Mouse (Mus musculus) neutrophil, adult 83 days (primary cell): Measurements from ENCODE around the gene Myo1a. TPM values are rescaled to one million over a fixed set of nuclear protein-coding genes. Genes with fewer than 3 reads are reported as not detected.

Experiments used
- total RNA-seq, 2 experiments: library from RNA; stranded (reverse); gene quantifications; one replicate each; pipeline ENCODE4 v1.2.4; 2023

The Myo1a gene
- total RNA-seq = under 1 TPM; 0.51 to 0.94 TPM

DNA sequence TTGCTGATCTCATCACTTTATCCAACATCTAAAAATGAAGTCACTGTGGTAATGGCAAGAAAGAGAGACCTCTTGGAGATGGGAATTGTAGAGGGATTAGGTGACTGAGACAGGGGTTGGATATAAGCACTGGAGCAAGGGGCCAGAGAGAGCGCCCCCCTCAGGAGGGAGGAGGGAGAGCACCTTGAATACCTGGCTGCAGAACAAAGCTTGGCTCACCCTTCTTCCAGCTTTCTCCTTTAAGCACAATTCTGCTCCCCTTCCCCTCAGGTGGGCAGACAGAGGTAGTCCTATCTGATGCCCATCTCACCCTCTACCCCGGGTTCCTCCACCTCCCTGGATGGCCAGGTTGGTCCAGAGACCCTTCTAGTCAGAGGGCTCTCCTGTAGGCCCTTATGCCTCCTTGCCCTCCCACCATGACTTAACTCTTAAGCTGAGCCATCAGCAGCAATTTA, at the start of gene Myo1a:
Myo1a (plus strand) TSS at position 405 of the 455 bp plus-strand sequence.

DNA sequence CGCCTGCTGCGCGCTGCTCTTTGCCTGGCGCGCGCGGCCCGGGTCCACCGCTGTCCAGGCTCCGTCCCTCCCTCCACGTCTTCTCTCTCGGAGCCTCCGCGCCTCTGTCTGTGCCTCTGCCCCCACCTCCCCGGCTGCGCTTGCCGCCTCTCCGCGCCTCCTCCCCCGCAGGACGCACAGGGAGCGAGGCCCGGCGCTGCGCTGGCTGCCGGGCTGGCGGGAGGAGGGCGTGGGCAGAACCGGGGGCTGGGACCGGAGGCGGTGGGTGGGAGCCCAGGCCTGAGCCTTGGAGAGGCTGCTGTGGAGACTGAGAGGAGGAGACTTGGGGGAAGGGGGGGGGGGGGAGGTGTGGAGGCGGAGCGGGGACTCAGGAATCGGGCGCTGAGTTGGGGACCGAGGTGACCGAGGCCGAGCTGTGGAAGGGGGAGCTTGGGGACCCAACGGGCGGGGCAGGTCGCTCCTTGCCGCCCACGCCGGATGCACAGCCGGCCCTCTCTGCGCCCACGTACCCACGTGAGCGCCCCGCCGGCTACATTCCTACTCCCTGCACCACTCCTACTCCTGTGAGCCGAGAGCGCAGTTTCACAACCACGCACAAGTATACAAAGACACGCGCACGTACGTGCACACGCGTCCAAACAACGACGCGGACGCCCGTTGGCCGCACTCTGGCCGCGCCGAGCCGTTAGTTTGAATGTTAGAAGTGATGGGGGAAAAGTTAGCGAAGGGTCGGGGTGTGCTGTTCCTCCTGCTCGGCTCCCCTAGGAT, 38.3 kb upstream of the Myo1a start, which contains the start of gene Nemp1:
Nemp1 (plus strand) TSS at position 401 of the 768 bp plus-strand sequence.

DNA sequence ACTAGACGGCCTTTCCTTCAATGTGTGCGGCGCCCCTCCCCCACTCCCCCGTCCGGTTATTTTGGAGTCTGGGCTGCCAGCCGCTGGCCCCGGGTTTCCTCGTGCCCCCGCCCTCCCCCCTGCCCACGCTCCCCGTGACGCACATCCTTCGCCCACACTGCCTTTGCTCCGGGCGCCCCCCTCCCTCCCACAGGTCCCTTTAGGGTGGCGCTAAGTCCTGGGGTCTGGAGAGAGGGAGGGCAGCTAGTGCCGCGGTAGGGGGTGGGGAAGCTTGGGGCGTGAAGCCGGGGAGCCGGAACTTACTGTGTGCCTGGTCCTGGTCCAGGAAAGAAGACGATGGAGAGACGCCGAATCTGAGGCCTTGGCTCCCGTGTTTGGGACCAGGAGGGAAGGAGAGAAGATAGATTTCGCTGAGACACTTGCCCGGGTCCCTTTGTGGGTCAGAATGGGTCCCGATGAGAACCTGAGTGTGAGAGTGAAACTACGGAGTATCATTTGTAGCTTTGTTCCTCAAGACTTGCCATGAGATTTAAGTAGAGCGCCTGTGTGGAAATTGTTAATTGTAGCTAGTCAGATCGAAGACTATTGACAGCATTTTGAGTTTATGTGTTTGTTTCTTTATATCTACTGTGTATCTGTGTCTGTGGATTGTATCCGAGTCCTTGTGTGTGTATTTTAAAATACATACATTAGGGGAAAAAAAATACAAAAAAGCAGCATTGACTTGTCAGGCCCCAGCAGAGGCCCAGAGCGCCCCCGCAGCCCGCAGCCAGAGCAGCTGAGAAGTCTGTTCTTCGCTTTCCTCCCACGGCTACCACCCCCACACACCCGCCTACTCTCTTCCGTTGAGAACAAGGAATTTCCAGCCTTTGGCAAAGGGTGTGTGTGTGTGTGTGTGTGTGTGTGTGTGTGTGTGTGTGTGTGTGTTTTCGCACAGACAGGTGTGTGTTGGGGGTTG, 36.6 kb upstream of the Myo1a start, which contains the start of gene Nab2:
Nab2 (minus strand) TSS at position 476 of the 958 bp plus-strand sequence.

DNA sequence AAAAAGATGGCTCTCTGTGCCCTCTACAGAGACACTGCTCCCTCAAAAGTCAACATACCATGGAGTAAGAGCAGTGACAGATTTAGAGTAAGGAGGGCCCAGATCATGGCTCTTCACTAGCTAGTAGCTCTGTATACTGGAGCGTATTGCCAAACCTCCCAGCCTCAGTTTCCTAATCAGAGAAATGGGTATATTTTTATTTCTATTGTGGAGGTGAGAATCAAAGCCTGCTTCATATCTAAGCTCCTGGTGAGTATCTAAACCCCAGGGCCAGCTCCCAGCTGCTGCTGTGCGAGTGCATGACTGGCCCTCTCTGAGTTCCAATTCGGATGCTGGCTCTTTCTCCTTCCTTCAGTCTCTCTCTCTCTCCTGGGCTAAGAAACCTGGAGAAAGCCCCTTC, 19.2 kb downstream of the Myo1a start, which contains the start of gene Tac2:
Tac2 (plus strand) TSS at position 301 of the 400 bp plus-strand sequence.

DNA sequence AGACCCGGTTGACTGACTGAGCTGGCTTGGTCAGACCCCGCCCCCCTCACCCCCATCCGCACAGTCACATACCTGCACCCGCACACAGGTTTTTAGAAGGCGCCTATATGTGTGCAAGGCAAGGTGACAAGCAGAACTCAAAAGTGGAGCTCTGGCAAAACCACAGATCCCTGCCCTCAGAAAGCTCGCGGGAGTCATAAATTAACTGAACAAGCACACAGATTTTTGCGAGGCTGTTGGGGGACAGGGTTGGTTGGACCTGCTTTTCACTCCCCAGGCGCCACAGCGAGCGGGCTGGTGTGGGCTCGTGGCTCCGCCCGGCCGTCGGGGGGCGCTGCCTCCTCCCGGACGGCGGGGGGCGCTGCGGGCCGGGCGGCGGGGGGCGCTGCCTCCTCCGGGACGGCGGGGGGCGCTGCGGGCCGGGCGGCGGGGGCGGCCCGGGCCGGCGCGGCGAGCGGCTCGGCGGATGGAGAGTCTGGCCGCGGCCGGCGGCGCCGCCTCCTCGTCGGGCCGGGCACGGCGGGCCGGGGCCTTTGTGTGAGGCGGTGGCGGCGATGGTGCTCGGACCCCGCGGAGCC, 34.2 kb downstream of the Myo1a start, which contains the start of gene Zbtb39:
Zbtb39 (plus strand) TSS at position 456 of the 578 bp plus-strand sequence.

DNA sequence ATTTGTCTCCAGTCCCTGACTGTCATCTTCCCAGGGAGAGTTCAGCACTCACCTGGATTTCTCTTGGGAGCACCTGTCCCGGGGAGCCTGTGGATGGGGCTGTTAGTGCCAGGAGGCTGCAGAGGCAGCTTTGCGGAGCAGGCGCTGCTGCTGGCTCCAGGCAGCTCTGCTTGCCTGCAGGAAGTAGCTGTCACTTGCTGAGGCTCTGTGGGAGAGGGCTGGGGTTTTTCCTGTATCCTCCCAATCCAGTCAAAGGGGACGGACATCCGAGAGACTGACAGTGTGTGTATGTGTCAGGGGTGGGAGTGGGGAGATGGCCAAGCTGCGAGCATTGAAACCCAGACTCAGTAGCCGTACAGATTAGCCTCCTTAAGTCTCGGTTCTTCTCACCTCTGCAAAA, 46.6 kb downstream of the Myo1a start, which contains the start of gene Gpr182:
Gpr182 (minus strand) TSS at position 185 of the 400 bp plus-strand sequence.

DNA sequence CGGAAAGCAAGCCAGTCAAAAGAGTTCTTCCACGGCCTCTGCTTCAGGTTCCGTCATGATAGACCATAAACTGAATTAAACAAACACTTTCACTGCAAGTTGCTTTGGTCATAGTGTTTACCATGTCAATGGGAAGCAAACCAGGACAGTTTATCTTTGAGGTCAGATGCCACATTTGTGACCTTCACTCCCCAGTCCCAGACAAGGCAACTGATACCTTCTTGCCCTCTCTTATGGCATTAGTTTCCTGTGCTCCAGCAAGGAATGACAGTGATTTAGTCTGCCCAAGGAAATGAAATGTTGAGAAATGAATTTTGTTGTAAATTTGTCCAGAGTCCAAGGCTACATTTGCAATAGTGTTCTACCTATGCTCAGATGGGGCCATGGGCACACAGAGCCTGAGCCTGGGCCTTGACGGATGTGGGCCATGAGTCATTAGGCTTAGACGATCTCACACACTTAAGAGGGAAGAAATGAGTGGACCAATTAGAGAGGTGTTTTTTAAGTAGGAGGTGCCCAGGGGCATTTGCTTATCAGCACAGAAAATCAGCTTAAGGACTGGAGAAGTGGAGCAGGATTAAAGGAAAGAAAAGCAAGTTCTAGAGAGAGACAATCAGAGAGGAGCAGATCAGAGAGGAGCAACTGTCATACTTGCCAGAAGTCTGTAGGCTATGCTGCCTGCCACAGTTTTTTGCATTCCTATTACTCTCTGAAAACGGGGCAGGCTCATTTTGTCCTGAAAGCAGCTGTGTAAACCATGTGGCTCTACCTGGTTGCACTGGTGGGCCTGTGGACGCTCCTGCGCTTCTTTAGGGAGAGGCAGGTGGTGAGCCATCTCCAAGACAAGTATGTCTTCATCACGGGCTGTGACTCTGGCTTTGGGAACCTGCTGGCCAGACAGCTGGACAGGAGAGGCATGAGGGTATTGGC, 54.5 kb downstream of the Myo1a start, which contains the start of the genes Rdh1 and Rdh16f1:
Rdh1 (plus strand) TSS at position 541 of the 930 bp plus-strand sequence.
Rdh16f1 (plus strand) TSS at position 607 of the 930 bp plus-strand sequence.

Other genes starting within 250 kb of the Myo1a start
- gene Stac3, start 203.5 kb upstream of the Myo1a start, total RNA-seq = 1 to 10 TPM; 2.0 to 2.4 TPM
- not detected for gene Ndufa4l2, start 190.2 kb upstream of the Myo1a start, total RNA-seq
- gene Shmt2, start 182.7 kb upstream of the Myo1a start, total RNA-seq = 10 to 100 TPM; 27.5 to 27.6 TPM
- not detected for gene Nxph4, start 170.6 kb upstream of the Myo1a start, total RNA-seq
- gene Lrp1, start 84.0 kb upstream of the Myo1a start, total RNA-seq = 100 to 1,000 TPM in 1 of 2 experiments, 10 to 100 TPM in 1; 95.8 to 102 TPM
- 100 to 1,000 TPM; 185 to 200 TPM for gene Stat6, start 62.2 kb upstream of the Myo1a start, total RNA-seq
- 10 to 100 TPM; 13.0 to 13.2 TPM for gene Nemp1, start 38.3 kb upstream of the Myo1a start, total RNA-seq
- 1 to 10 TPM; 1.2 to 1.5 TPM for gene Nab2, start 36.6 kb upstream of the Myo1a start, total RNA-seq
- 1 to 10 TPM; 2.0 to 5.6 TPM for gene Tac2, start 19.3 kb downstream of the Myo1a start, total RNA-seq
- gene Zbtb39, start 34.4 kb downstream of the Myo1a start, total RNA-seq = 10 to 100 TPM; 14.4 to 17.2 TPM
- under 1 TPM in 1 of 2 experiments, not detected in 1; 0.22 TPM for gene Gpr182, start 46.6 kb downstream of the Myo1a start, total RNA-seq
- under 1 TPM; 0.20 to 0.33 TPM for gene Rdh1, start 54.6 kb downstream of the Myo1a start, total RNA-seq
- gene Rdh16f1, start 54.6 kb downstream of the Myo1a start, total RNA-seq = under 1 TPM in 1 of 2 experiments, not detected in 1; 0.20 TPM
- under 1 TPM in 1 of 2 experiments, not detected in 1; 0.49 TPM for gene Rdh9, start 71.2 kb downstream of the Myo1a start, total RNA-seq
- under 1 TPM in 1 of 2 experiments, not detected in 1; 0.20 TPM for gene Rdh16, start 96.0 kb downstream of the Myo1a start, total RNA-seq
- gene Rdh19, start 144.8 kb downstream of the Myo1a start, total RNA-seq = not detected
- not detected for gene Rdh16f2, start 161.3 kb downstream of the Myo1a start, total RNA-seq
- gene Rdh7, start 183.6 kb downstream of the Myo1a start, total RNA-seq = not detected
- gene Sdr9c7, start 193.3 kb downstream of the Myo1a start, total RNA-seq = not detected